Mouse (Mus musculus): ENCODE results near the gene Ptprd. TPM values are rescaled to one million over a fixed set of nuclear protein-coding genes. Genes with fewer than 3 reads are reported as not detected.
A peak's percentile ranks its signal among the peaks of the same experiment; 100 is the strongest.

Gene Ptprd
- polyA plus RNA-seq, 1 experiment from 2014 or later, result 18.6 TPM

GRCm38 (mm10) chr4:76889669-76890068 lies 1322.1 kb downstream of the Ptprd start:
- no peak for DNase-seq (ENCODE audit: low spot score, missing footprints)
- Histone ChIP-seq H3K27me3 (ENCODE audit: control insufficient read depth, insufficient read depth, low read length) (no peaks in the 10 kb centered on the region), H3K36me3 (ENCODE audit: control insufficient read depth, insufficient read depth, low read length) (no peaks in the 10 kb centered on the region), H3K9ac (ENCODE audit: low read length) (no peak overlapping the region), H3K27ac (ENCODE audit: low read depth, low read length) (no peak overlapping the region), H3K4me1 (ENCODE audit: control insufficient read depth, insufficient read depth, low read length) (no peaks in the 10 kb centered on the region), H3K4me3 (ENCODE audit: low read depth, low read length) (no peak overlapping the region), H3K4me2 (no peak overlapping the region), H3K9me3 (ENCODE audit: control insufficient read depth, low read length) (no peaks in the 10 kb centered on the region)
- ATAC-seq (ENCODE audit: low FRiP score), result no peak
- 91% methylated on average over 1 of the region's 1 CpGs for WGBS

GRCm38 (mm10) chr4:76881610-76882009 lies 1330.2 kb downstream of the Ptprd start:
- 55% methylated on average over 3 of the region's 3 CpGs for whole genome bisulfite sequencing
- H3K9me3 ChIP-seq (ENCODE audit: control insufficient read depth, low read length), result no peaks in the 10 kb centered on the region
- no peaks in the 10 kb centered on the region for H3K36me3 ChIP-seq (ENCODE audit: control insufficient read depth, insufficient read depth, low read length)
- H3K4me2 ChIP-seq, result no peak overlapping the region
- H3K4me3 ChIP-seq (ENCODE audit: low read depth, low read length), result no peak overlapping the region
- no peaks in the 10 kb centered on the region for H3K27me3 ChIP-seq (ENCODE audit: control insufficient read depth, insufficient read depth, low read length)
- no peaks in the 10 kb centered on the region; the same call in 1 of the 2 replicates for H3K4me1 ChIP-seq (ENCODE audit: control insufficient read depth, insufficient read depth, low read length)
- ATAC-seq (ENCODE audit: low FRiP score) (no peak), DNase-seq (ENCODE audit: low spot score, missing footprints) (no peak)
- no peak overlapping the region for H3K27ac ChIP-seq (ENCODE audit: low read depth, low read length)
- no peak overlapping the region for H3K9ac ChIP-seq (ENCODE audit: low read length)

GRCm38 (mm10) chr4:76870971-76871370 lies 1340.8 kb downstream of the Ptprd start:
- ATAC-seq (ENCODE audit: low FRiP score), result no peak
- 98% methylated on average over 1 of the region's 1 CpGs for WGBS

GRCm38 (mm10) chr4:76865585-76865984 lies 1346.2 kb downstream of the Ptprd start:
- H3K27me3 ChIP-seq (ENCODE audit: control insufficient read depth, insufficient read depth, low read length), result no peaks in the 10 kb centered on the region
- no peak for DNase-seq (ENCODE audit: low spot score, missing footprints)
- H3K9ac ChIP-seq (ENCODE audit: low read length), result no peak overlapping the region
- H3K4me3 ChIP-seq (ENCODE audit: low read depth, low read length), result no peak overlapping the region
- no peak overlapping the region for H3K4me2 ChIP-seq
- no peaks in the 10 kb centered on the region for H3K36me3 ChIP-seq (ENCODE audit: control insufficient read depth, insufficient read depth, low read length)
- no peak overlapping the region for H3K27ac ChIP-seq (ENCODE audit: low read depth, low read length)
- ATAC-seq (ENCODE audit: low FRiP score), result peak; percentile 52; the same call in 1 of the 2 replicates
- no peaks in the 10 kb centered on the region for H3K9me3 ChIP-seq (ENCODE audit: control insufficient read depth, low read length)
- WGBS, result 52% methylated on average over 3 of the region's 3 CpGs
- H3K4me1 ChIP-seq (ENCODE audit: control insufficient read depth, insufficient read depth, low read length), result no peaks in the 10 kb centered on the region

More at GRCm38 (mm10) chr4:76870971-76871370, 1340.8 kb downstream of the Ptprd start:
- Histone ChIP-seq H3K36me3 (ENCODE audit: control insufficient read depth, insufficient read depth, low read length) (no peaks in the 10 kb centered on the region), H3K27ac (ENCODE audit: low read depth, low read length) (no peak overlapping the region), H3K9me3 (ENCODE audit: control insufficient read depth, low read length) (no peaks in the 10 kb centered on the region), H3K4me2 (no peak overlapping the region), H3K4me3 (ENCODE audit: low read depth, low read length) (no peak overlapping the region), H3K27me3 (ENCODE audit: control insufficient read depth, insufficient read depth, low read length) (no peaks in the 10 kb centered on the region), H3K4me1 (ENCODE audit: control insufficient read depth, insufficient read depth, low read length) (no peaks in the 10 kb centered on the region), H3K9ac (ENCODE audit: low read length) (no peak overlapping the region)
- no peak for DNase-seq (ENCODE audit: low spot score, missing footprints)

DNA sequence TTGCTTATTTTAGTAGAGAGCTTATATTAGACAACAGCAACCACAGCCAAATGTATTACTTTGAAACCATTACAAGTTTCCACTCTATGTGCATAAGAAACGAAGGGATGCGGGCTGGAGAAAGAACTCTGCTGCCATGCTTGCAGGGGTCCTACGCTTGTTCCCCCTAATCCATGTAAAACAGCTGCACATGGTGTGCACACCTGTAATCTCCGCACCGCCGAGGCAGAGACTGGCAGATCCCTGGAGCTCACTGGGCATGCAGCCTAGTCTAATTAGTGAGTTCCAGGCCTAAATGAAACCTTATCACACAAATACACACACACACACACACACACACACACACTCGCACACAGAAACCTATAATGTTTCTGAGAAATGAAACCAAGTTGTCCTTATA lies 1365.5 kb downstream of the Ptprd start:
- Histone ChIP-seq H3K4me2 (no peak overlapping the region), H3K9ac (ENCODE audit: low read length) (no peak overlapping the region), H3K27me3 (ENCODE audit: control insufficient read depth, insufficient read depth, low read length) (no peaks in the 10 kb centered on the region), H3K4me1 (ENCODE audit: control insufficient read depth, insufficient read depth, low read length) (no peaks in the 10 kb centered on the region), H3K27ac (ENCODE audit: low read depth, low read length) (no peak overlapping the region), H3K36me3 (ENCODE audit: control insufficient read depth, insufficient read depth, low read length) (no peaks in the 10 kb centered on the region), H3K9me3 (ENCODE audit: control insufficient read depth, low read length) (no peaks in the 10 kb centered on the region), H3K4me3 (ENCODE audit: low read depth, low read length) (no peak overlapping the region)
- DNase-seq (ENCODE audit: low spot score, missing footprints) (no peak), ATAC-seq (ENCODE audit: low FRiP score) (no peak)
- 77% methylated on average over 7 of the region's 7 CpGs for WGBS

DNA sequence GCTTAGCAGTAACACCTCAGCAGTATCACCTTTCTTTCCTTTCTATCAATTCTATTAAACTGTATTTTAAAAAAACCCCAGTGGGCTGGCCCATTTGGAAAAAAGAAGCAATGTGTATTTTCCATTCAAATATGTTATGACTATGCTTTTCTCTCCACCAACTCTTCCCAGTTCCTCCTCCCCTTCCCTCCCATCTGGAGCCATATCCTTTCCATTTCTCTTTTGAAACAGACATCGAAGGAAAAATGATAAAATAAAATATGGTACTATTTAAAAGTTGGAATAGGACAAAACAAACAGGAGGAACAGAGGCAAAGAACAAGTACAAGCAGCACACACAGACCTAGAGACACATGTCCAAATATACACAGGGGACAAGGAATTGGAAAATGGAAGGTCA lies 1372.7 kb downstream of the Ptprd start:
- Histone ChIP-seq H3K4me1 (ENCODE audit: control insufficient read depth, insufficient read depth, low read length) (no peaks in the 10 kb centered on the region), H3K27me3 (ENCODE audit: control insufficient read depth, insufficient read depth, low read length) (no peaks in the 10 kb centered on the region), H3K4me2 (no peak overlapping the region), H3K9me3 (ENCODE audit: control insufficient read depth, low read length) (no peaks in the 10 kb centered on the region), H3K9ac (ENCODE audit: low read length) (no peak overlapping the region), H3K4me3 (ENCODE audit: low read depth, low read length) (no peak overlapping the region), H3K27ac (ENCODE audit: low read depth, low read length) (no peak overlapping the region), H3K36me3 (ENCODE audit: control insufficient read depth, insufficient read depth, low read length) (no peaks in the 10 kb centered on the region)
- no peak for DNase-seq (ENCODE audit: low spot score, missing footprints)
- no peak for ATAC-seq (ENCODE audit: low FRiP score)
- 88% methylated on average over 1 of the region's 1 CpGs for WGBS

GRCm38 (mm10) chr4:76812138-76812537 lies 1399.6 kb downstream of the Ptprd start:
- no peak overlapping the region for H3K9ac ChIP-seq (ENCODE audit: low read length)
- H3K9me3 ChIP-seq (ENCODE audit: control insufficient read depth, low read length), result no peaks in the 10 kb centered on the region
- no peak overlapping the region for H3K27ac ChIP-seq (ENCODE audit: low read depth, low read length)
- WGBS, result 81% methylated on average over 2 of the region's 2 CpGs
- no peaks in the 10 kb centered on the region for H3K27me3 ChIP-seq (ENCODE audit: control insufficient read depth, insufficient read depth, low read length)
- no peaks in the 10 kb centered on the region for H3K4me1 ChIP-seq (ENCODE audit: control insufficient read depth, insufficient read depth, low read length)
- H3K4me3 ChIP-seq (ENCODE audit: low read depth, low read length), result no peak overlapping the region
- no peak for ATAC-seq (ENCODE audit: low FRiP score)
- no peaks in the 10 kb centered on the region for H3K36me3 ChIP-seq (ENCODE audit: control insufficient read depth, insufficient read depth, low read length)
- H3K4me2 ChIP-seq, result no peak overlapping the region
- DNase-seq (ENCODE audit: low spot score, missing footprints), result no peak

DNA sequence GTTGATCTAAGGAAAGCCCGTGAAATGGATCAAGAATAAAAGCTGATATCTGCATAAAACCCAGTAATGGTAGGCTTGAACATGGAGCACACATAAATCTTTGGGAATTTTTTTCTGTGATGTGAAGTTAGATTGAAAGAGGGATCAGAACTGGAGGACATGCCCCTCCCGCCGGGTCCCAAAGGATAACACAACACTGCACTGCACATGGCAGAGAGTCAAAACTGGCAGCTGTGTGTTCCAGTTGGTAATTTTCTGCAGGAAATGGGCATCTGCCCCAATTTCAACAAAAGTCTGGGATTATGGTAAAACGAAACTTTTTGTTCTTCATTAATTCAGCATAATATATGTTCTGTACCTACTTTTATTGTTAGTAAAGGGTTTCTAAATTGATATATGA lies 1409.1 kb downstream of the Ptprd start:
- no peak overlapping the region for H3K4me2 ChIP-seq
- H3K27ac ChIP-seq (ENCODE audit: low read depth, low read length), result no peak overlapping the region
- H3K36me3 ChIP-seq (ENCODE audit: control insufficient read depth, insufficient read depth, low read length), result no peaks in the 10 kb centered on the region
- no peaks in the 10 kb centered on the region for H3K27me3 ChIP-seq (ENCODE audit: control insufficient read depth, insufficient read depth, low read length)
- ATAC-seq (ENCODE audit: low FRiP score) (no peak), DNase-seq (ENCODE audit: low spot score, missing footprints) (no peak)
- no peaks in the 10 kb centered on the region for H3K9me3 ChIP-seq (ENCODE audit: control insufficient read depth, low read length)
- H3K9ac ChIP-seq (ENCODE audit: low read length), result no peak overlapping the region
- no peak overlapping the region for H3K4me3 ChIP-seq (ENCODE audit: low read depth, low read length)
- peaks cover 6% of the 10 kb centered on the region; the same call in 1 of the 2 replicates for H3K4me1 ChIP-seq (ENCODE audit: control insufficient read depth, insufficient read depth, low read length)
- WGBS, result 89% methylated on average over 4 of the region's 4 CpGs

- Histone ChIP-seq H3K27me3 (ENCODE audit: control insufficient read depth, insufficient read depth, low read length) (no peaks in the 10 kb centered on the region), H3K4me2 (no peak overlapping the region), H3K4me1 (ENCODE audit: control insufficient read depth, insufficient read depth, low read length) (peaks cover 6% of the 10 kb centered on the region; the same call in 1 of the 2 replicates), H3K9me3 (ENCODE audit: control insufficient read depth, low read length) (no peaks in the 10 kb centered on the region), H3K27ac (ENCODE audit: low read depth, low read length) (no peak overlapping the region), H3K9ac (ENCODE audit: low read length) (no peak overlapping the region), H3K36me3 (ENCODE audit: control insufficient read depth, insufficient read depth, low read length) (no peaks in the 10 kb centered on the region), H3K4me3 (ENCODE audit: low read depth, low read length) (no peak overlapping the region)
- ATAC-seq (ENCODE audit: low FRiP score) (peak; percentile 46; the same call in 1 of the 2 replicates), DNase-seq (ENCODE audit: low spot score, missing footprints) (peak; percentile 84)
- WGBS, result 35% methylated on average over 9 of the region's 9 CpGs
Measured at GRCm38 (mm10) chr4:76798010-76799007, 1413.5 kb downstream of the Ptprd start.

All from midbrain, embryonic 11.5 days (tissue).